Mouse (Mus musculus) heart, embryonic 14.5 days (tissue): ENCODE data around the gene Adamts1. TPM values are rescaled to one million over a fixed set of nuclear protein-coding genes. Genes with fewer than 3 reads are reported as not detected.

Source experiments
- ATAC-seq: fragments of 200-750 bp; cut with Nextera tagmentation; 2 replicates; pipeline ENCODE4 v1.8.0; 2017; ENCODE audit warnings: low read depth, moderate TSS enrichment; ENCODE audit not compliant: insufficient number of reproducible peaks, insufficient read depth, low FRiP score
- H3K27ac ChIP-seq, 2 experiments: fragments of 200-500 bp in 1 of 2; fragments of 300-500 bp in 1 of 2; sonication (generic) in 1 of 2; replicated peaks in 1 of 2; 2 replicates each; pipeline ENCODE4 v1.5.1; 2012 to 2014; ENCODE audit warnings: low read depth in 2 of 2, low read length in 2 of 2, control low read depth in 1 of 2, mild to moderate bottlenecking in 1 of 2, mixed read lengths in 1 of 2; ENCODE audit not compliant: control insufficient read depth in 1 of 2, insufficient read depth in 1 of 2
- H3K27me3 ChIP-seq: fragments of 300-500 bp; sonication (generic); 2 replicates; pipeline ENCODE4 v1.6.1; 2014; ENCODE audit warnings: mild to moderate bottlenecking, low read length, control low read depth; ENCODE audit not compliant: control insufficient read depth, insufficient read depth
- H3K36me3 ChIP-seq: fragments of 300-500 bp; sonication (generic); 2 replicates; pipeline ENCODE4 v1.6.1; 2014; ENCODE audit warnings: mild to moderate bottlenecking, control low read depth, low read length, mixed read lengths; ENCODE audit not compliant: control insufficient read depth, insufficient read depth
- H3K4me1 ChIP-seq, 2 experiments: fragments of 200-500 bp in 1 of 2; fragments of 300-500 bp in 1 of 2; sonication (generic) in 1 of 2; 2 replicates each; pipeline ENCODE4 v1.6.1; 2012 to 2014; ENCODE audit warnings: low read length in 2 of 2, control low read depth in 1 of 2, mixed read lengths in 1 of 2; ENCODE audit not compliant: control insufficient read depth in 2 of 2, insufficient read depth in 2 of 2
- H3K4me2 ChIP-seq: fragments of 300-500 bp; sonication (generic); 2 replicates; pipeline ENCODE4 v1.6.1; 2014; ENCODE audit warnings: mild to moderate bottlenecking, low read length
- H3K4me3 ChIP-seq, 2 experiments: fragments of 200-500 bp in 1 of 2; fragments of 300-500 bp in 1 of 2; sonication (generic) in 1 of 2; 2 replicates each; pipeline ENCODE4 v1.5.1; 2012 to 2014; ENCODE audit warnings: low read length in 2 of 2, mild to moderate bottlenecking in 2 of 2, control low read depth in 1 of 2, low read depth in 1 of 2, moderate library complexity in 1 of 2; ENCODE audit not compliant: control insufficient read depth in 1 of 2, insufficient read depth in 1 of 2
- H3K9ac ChIP-seq: fragments of 300-500 bp; sonication (generic); 2 replicates; pipeline ENCODE4 v1.6.1; 2014; ENCODE audit warnings: mild to moderate bottlenecking, low read length
- H3K9me3 ChIP-seq: fragments of 300-500 bp; sonication (generic); 2 replicates; pipeline ENCODE4 v1.6.1; 2016; ENCODE audit warnings: low read length, control low read depth; ENCODE audit not compliant: control insufficient read depth
- WGBS: fragments of 180-500 bp; shearing (Covaris S2); extraction: QIAGEN DNeasy Blood & Tissue Kit; methylation state at CpG from one replicate; pipeline ENCODE4 v1.1.7; 2014; 5-methylcytosine and 5-hydroxymethylcytosine counted together
- polyA plus RNA-seq: library from polyadenylated mRNA; unstranded; fragments of >200 nt; fragmentation: Nextera tagmentation; extraction: Ambion mirVana; gene quantifications from 2 replicates; pipeline ENCODE4 v1.2.1, GENCODE M21; 2014

Gene Adamts1
- 44.9 and 46.1 TPM in 2 replicates for polyA plus RNA-seq

DNA sequence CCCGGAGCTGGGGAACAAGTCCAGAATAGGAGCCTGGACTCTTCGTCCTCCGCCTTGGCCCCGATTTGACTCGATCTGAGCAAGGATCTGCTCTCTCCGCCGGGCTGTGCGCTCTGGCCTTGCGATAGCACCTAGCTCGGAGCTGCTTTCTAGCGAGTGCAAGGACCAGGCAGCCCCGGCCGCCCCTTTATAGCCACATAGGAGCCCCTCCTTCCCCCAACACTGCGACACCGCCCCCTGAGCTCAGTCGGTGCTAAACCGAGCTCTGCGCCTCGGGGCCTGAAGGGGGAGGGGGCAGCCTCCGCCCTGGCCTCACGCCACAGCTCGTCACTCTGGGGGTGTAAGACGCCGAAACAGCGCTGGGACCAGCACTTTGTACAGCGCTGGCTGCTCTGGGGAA lies at the start of gene Adamts1:
Gene Adamts1 (minus strand): TSS at position 160 of the 400 bp plus-strand sequence.
- peaks cover 12 to 24% of the 10 kb centered on the region in 2 experiments; a peak in 3 of 4 replicates for H3K4me1 ChIP-seq
- peak within 1 kb of the TSS; percentile 98 to 99 for H3K27ac ChIP-seq
- WGBS, result 1% methylated on average over 26 of the region's 26 CpGs
- H3K4me2 ChIP-seq, result peak within 1 kb of the TSS; percentile 80
- H3K4me3 ChIP-seq, result peak within 1 kb of the TSS; percentile 82 to 91
- H3K36me3 ChIP-seq, result peaks cover 23% of the 10 kb centered on the region
- H3K9me3 ChIP-seq, result no peaks in the 10 kb centered on the region
- peak; percentile 91 for ATAC-seq
- H3K27me3 ChIP-seq, result no peaks in the 10 kb centered on the region
- H3K9ac ChIP-seq, result peak within 1 kb of the TSS; percentile 99

DNA sequence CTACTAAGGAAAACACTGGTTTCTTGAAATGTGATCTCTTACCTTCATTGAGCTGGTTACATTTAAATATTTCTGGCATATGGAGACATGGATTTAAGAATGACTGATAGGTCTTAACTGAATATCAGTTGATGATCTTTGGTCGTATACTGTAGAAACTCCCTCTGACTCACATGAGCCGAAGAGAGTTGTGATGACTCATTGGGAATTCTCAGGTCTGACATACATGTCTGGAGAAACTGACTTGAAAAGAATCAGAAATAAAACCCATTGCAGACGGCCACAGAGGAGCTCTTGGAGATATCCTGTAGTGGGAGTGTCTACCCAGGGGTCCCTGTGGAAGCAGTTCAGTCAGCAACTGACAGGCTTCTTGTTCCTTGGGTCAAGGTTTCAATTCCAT lies 24.2 kb upstream of the Adamts1 start:
- Histone ChIP-seq H3K4me1 (0 out of 4 replicates have a peak, but pooled peaks cover 0 to 4% of the 10 kb centered on the region in 2 experiments), H3K27ac (no peak overlapping the region), H3K36me3 (no peaks in the 10 kb centered on the region), H3K27me3 (no peaks in the 10 kb centered on the region), H3K4me2 (no peak overlapping the region), H3K9me3 (no peaks in the 10 kb centered on the region), H3K4me3 (no peak overlapping the region), H3K9ac (no peak overlapping the region)
- WGBS, result 66% methylated on average over 3 of the region's 3 CpGs
- no peak for ATAC-seq

DNA sequence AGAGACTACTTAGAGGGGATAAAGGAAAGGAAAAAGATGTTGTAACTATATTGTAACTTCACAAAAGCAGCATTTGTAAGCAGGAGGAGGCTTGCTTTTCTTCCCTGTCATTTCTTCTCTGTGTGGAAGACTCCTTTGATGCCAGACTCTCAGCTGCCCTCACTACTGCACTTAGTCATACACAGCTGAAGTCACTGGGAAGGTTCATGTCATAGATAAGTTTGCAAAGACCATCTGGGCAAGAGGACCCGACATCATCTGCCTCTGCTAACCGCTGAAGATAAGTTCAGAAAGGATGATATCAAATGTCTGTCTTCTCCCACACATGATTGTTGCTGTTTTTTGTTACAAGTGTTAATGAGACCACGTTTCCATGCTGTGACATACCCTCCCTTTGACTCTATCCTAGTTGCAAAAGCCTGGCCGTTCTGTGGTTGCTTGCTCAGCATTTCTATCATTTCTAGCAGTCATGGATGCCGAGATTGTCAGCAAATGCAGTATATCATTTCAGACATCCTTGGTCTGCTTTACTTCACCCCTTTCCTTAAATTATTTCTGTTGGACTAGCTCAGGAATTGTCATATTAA lies 19.5 kb upstream of the Adamts1 start:
- ATAC-seq, result no peak
- H3K4me2 ChIP-seq, result no peak overlapping the region
- H3K4me1 ChIP-seq, result 0 out of 4 replicates have a peak, but pooled peaks cover 0 to 4% of the 10 kb centered on the region in 2 experiments
- 39% methylated on average over 5 of the region's 5 CpGs for WGBS
- no peak overlapping the region for H3K9ac ChIP-seq
- H3K36me3 ChIP-seq, result no peaks in the 10 kb centered on the region
- no peak overlapping the region for H3K27ac ChIP-seq
- H3K4me3 ChIP-seq, result no peak overlapping the region
- no peaks in the 10 kb centered on the region for H3K27me3 ChIP-seq
- H3K9me3 ChIP-seq, result no peaks in the 10 kb centered on the region

DNA sequence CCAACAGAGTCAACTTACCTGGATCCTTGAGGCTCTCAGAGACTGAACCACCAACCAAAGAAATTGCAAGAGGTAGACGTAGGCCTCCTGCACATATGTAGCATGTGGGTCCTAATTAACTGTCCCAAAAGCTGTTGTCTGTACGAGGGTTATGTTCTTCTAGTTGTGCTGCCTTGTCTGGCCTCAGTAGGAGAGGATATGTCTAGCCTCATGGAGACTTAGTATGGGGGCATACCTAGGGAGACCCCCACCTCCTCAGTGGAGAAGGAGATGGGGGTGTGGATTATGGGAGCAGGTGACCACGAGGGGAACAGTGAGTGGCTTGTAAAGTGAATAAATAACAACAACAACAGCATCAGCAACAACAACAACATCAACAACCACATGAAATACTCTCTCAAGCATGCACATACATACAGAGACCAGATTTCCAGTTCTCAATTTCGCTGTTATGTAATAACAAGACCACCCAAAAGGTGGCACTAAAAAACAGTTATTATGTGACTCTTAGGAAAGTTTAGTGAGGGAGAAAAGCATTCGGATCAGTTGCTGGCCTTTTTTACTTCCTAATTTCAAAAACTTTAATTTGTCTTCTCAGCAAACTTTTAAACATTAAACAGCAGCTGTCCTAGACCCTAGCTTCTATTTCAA lies 17.0 kb upstream of the Adamts1 start:
- H3K9me3 ChIP-seq, result no peaks in the 10 kb centered on the region
- H3K9ac ChIP-seq, result no peak overlapping the region
- no peaks in the 10 kb centered on the region for H3K27me3 ChIP-seq
- no peak overlapping the region for H3K27ac ChIP-seq
- no peaks in the 10 kb centered on the region for H3K4me1 ChIP-seq
- no peak; the same call in 1 of the 2 replicates for ATAC-seq
- no peak overlapping the region for H3K4me2 ChIP-seq
- WGBS, result 48% methylated on average over 5 of the region's 5 CpGs
- no peaks in the 10 kb centered on the region for H3K36me3 ChIP-seq
- no peak overlapping the region for H3K4me3 ChIP-seq

DNA sequence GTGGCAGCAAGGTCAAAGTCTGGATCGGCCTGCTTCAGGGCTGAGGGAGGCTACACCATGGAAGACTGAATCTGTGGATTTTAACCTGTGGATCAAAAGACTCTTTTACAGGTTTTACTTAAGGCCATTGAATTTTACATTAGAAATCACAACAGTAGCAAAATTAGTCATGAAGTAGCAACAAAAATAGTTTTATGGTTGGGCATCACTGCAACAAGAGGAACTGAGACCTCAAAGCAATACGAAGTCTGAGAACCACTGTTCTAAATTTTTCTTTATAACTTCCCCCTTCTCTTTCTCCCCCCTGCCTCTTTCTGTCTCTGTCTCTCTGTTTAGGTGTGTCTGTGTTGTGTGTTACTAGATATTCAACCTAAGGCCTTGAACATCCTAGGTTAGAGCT lies 11.2 kb upstream of the Adamts1 start:
- Histone ChIP-seq H3K27ac (no peak overlapping the region), H3K9me3 (no peaks in the 10 kb centered on the region), H3K4me3 (no peak overlapping the region), H3K9ac (no peak overlapping the region), H3K36me3 (no peaks in the 10 kb centered on the region), H3K4me1 (no peaks in the 10 kb centered on the region), H3K4me2 (no peak overlapping the region), H3K27me3 (no peaks in the 10 kb centered on the region)
- 88% methylated on average over 2 of the region's 2 CpGs for WGBS
- ATAC-seq, result no peak

DNA sequence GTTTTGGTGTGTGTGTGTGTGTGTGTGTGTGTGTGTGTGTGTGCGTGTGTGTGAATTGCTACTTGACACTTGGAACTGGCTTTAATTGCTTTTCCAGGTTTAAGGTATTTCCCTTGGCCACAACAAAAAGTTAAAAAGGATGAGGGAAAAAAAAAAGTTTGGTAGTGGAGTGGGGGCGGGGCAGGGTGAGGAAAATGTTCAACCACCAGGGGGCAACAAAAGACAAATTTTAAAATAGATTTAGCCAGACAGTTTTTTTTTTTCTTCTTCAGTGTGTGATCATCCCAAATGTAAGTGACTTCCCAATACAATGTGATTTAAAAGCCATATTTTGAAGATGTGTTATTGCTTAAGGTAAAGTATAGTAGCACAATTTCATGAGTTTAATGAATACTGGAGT lies 4.7 kb upstream of the Adamts1 start:
- Histone ChIP-seq H3K27ac (no peak overlapping the region), H3K36me3 (no peaks in the 10 kb centered on the region), H3K9me3 (no peaks in the 10 kb centered on the region), H3K4me1 (peaks cover 4 to 7% of the 10 kb centered on the region in 2 experiments; a peak in 3 of 4 replicates), H3K4me2 (peak overlapping the region; percentile 53), H3K27me3 (no peaks in the 10 kb centered on the region), H3K9ac (no peak overlapping the region), H3K4me3 (no peak overlapping the region)
- WGBS, result 19% methylated on average over 2 of the region's 2 CpGs
- ATAC-seq, result no peak

DNA sequence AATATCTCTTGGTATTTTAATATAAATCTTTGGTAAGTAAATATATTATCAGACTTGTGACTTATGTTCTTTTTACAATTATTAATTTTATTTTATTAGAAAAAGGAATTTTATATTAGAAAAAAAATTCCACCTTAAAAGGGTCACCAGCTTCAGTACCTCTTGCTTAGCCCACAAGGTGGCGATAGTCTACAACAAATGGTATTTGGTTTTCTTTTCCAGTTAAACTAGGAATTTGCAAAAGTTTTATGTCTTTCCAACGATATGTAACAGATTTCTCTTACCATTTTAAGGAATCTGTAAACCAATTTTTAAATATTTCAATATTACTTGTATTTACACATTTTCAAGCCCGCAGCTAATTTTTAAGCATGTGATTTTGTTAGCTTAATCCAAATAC lies 4.2 kb upstream of the Adamts1 start:
- ATAC-seq, result no peak

More for the DNA sequence above, 4.2 kb upstream of the Adamts1 start:
- H3K4me3 ChIP-seq, result no peak overlapping the region
- H3K4me2 ChIP-seq, result peak overlapping the region; percentile 53
- H3K27me3 ChIP-seq, result no peaks in the 10 kb centered on the region
- H3K9me3 ChIP-seq, result no peaks in the 10 kb centered on the region
- no peak overlapping the region for H3K9ac ChIP-seq
- H3K27ac ChIP-seq, result no peak overlapping the region
- 13% methylated on average over 3 of the region's 3 CpGs for whole genome bisulfite sequencing
- H3K36me3 ChIP-seq, result no peaks in the 10 kb centered on the region
- peaks cover 4 to 7% of the 10 kb centered on the region in 2 experiments; a peak in 3 of 4 replicates for H3K4me1 ChIP-seq
